Mouse (Mus musculus) G1E (cell line): ENCODE data around the gene Carhsp1. TPM values are rescaled to one million over a fixed set of nuclear protein-coding genes. Genes with fewer than 3 reads are reported as not detected.

Experiments used
- ATAC-seq: 2 replicates; pipeline ENCODE4 v1.8.0; 2016; ENCODE audit warnings: mild to moderate bottlenecking; ENCODE audit not compliant: insufficient number of reproducible peaks, poor library complexity, low FRiP score, severe bottlenecking; ENCODE audit errors: extremely low read depth
- DNase-seq: peaks from one replicate; pipeline ENCODE4 v3.0.0; 2012; ENCODE audit warnings: low spot score
- H3K27me3 ChIP-seq: 2 replicates; pipeline ENCODE4 v1.6.1; 2012; ENCODE audit warnings: mild to moderate bottlenecking, low read length, inconsistent platforms; ENCODE audit not compliant: insufficient read depth
- H3K36me3 ChIP-seq: replicated peaks from 2 replicates; pipeline ENCODE3; 2012; ENCODE audit warnings: mild to moderate bottlenecking, inconsistent platforms
- H3K4me1 ChIP-seq: 2 replicates; pipeline ENCODE4 v1.6.1; 2012; ENCODE audit warnings: low read depth, low read length, inconsistent platforms, mixed read lengths; ENCODE audit not compliant: insufficient read depth
- H3K4me3 ChIP-seq: 2 replicates; pipeline ENCODE4 v1.5.1; 2012; ENCODE audit warnings: low read depth, mild to moderate bottlenecking, inconsistent platforms, low read length, moderate library complexity, mixed read lengths
- H3K9me3 ChIP-seq: replicated peaks from 2 replicates; pipeline ENCODE4 v1.6.1; 2012; ENCODE audit warnings: inconsistent platforms
- CTCF ChIP-seq: IDR thresholded peaks from 2 replicates; pipeline ENCODE4 v1.5.1; 2012; ENCODE audit warnings: low read depth, low read length, inconsistent platforms, mixed read lengths
- GATA1 ChIP-seq: IDR thresholded peaks from 2 replicates; pipeline ENCODE4 v1.6.1; 2012; ENCODE audit warnings: borderline replicate concordance, low read length, inconsistent platforms, mixed read lengths
- GATA2 ChIP-seq: IDR thresholded peaks from 2 replicates; pipeline ENCODE4 v1.6.1; 2012; ENCODE audit warnings: low read depth, low read length, inconsistent platforms, borderline replicate concordance
- POLR2AphosphoS5 ChIP-seq: IDR thresholded peaks from 2 replicates; pipeline ENCODE4 v1.6.1; 2012; ENCODE audit warnings: low read depth, low read length, inconsistent platforms; ENCODE audit not compliant: insufficient replicate concordance
- TAL1 ChIP-seq: conservative IDR thresholded peaks from 2 replicates; pipeline ENCODE4 v1.6.1; 2012; ENCODE audit warnings: low read depth, low read length, inconsistent platforms, mixed read lengths
- polyA plus RNA-seq: library from polyadenylated mRNA; stranded (reverse); fragments of >175 nt; gene quantifications from 2 replicates; pipeline ENCODE4 v1.2.3, GENCODE M21; 2012
- total RNA-seq, 2 experiments: library from RNA; stranded (forward) in 1 of 2; stranded (reverse) in 1 of 2; fragments of 200-1000 nt in 1 of 2; fragments of >200 nt in 1 of 2; fragmentation: Nextera tagmentation in 1 of 2; gene quantifications; 2 replicates each; pipeline ENCODE4 v1.2.3; 2014 to 2017

The Carhsp1 gene
- total and polyA plus RNA-seq, 3 experiments = 14.5 to 30.8 (median 28.4) TPM

GRCm38 (mm10) chr16:8670041-8671035, 1.6 kb downstream of the Carhsp1 start:
- H3K4me1 ChIP-seq = peaks cover 75% of the 10 kb centered on the region

GRCm38 (mm10) chr16:8669432-8669831, 2.5 kb downstream of the Carhsp1 start:
- H3K36me3 ChIP-seq = peaks cover 52% of the 10 kb centered on the region
- no peak for DNase-seq
- no peaks in the 10 kb centered on the region for H3K9me3 ChIP-seq
- peaks cover 75% of the 10 kb centered on the region for H3K4me1 ChIP-seq
- peaks cover 3% of the 10 kb centered on the region; the same call in 1 of the 2 replicates for H3K27me3 ChIP-seq
- no peak for ATAC-seq
- no peak overlapping the region for H3K4me3 ChIP-seq
- no peak for TF ChIP-seq GATA1
- TF ChIP-seq CTCF = no peak
- no peak for TF ChIP-seq GATA2
- no peak for TF ChIP-seq POLR2AphosphoS5
- TF ChIP-seq TAL1 = no peak

More at GRCm38 (mm10) chr16:8670041-8671035, 1.6 kb downstream of the Carhsp1 start:
- Histone ChIP-seq H3K27me3 (peaks cover 3% of the 10 kb centered on the region; the same call in 1 of the 2 replicates), H3K4me3 (no peak overlapping the region; the same call in 1 of the 2 replicates), H3K36me3 (peaks cover 46% of the 10 kb centered on the region), H3K9me3 (no peaks in the 10 kb centered on the region)
- DNase-seq = no peak
- ATAC-seq = no peak
- TF ChIP-seq GATA1 (no peak), CTCF (no peak), TAL1 (no peak), POLR2AphosphoS5 (no peak), GATA2 (no peak)

- H3K27me3 ChIP-seq = no peaks in the 10 kb centered on the region
- no peak for ATAC-seq
Observed at GRCm38 (mm10) chr16:8668386-8668785, 3.6 kb downstream of the Carhsp1 start.

GRCm38 (mm10) chr16:8667814-8668213, 4.1 kb downstream of the Carhsp1 start:
- TF ChIP-seq GATA1 = no peak
- no peak for TF ChIP-seq CTCF
- no peak for TF ChIP-seq GATA2
- TF ChIP-seq TAL1 = no peak
- TF ChIP-seq POLR2AphosphoS5 = no peak
- Histone ChIP-seq H3K36me3 (peaks cover 68% of the 10 kb centered on the region), H3K9me3 (no peaks in the 10 kb centered on the region), H3K4me3 (no peak overlapping the region; the same call in 1 of the 2 replicates), H3K4me1 (peaks cover 67% of the 10 kb centered on the region), H3K27me3 (no peaks in the 10 kb centered on the region)
- ATAC-seq = no peak
- no peak for DNase-seq

More at GRCm38 (mm10) chr16:8668386-8668785, 3.6 kb downstream of the Carhsp1 start:
- Histone ChIP-seq H3K9me3 (no peaks in the 10 kb centered on the region), H3K4me1 (peaks cover 68% of the 10 kb centered on the region), H3K4me3 (no peak overlapping the region), H3K36me3 (peaks cover 62% of the 10 kb centered on the region)
- DNase-seq = no peak
- no peak for TF ChIP-seq GATA1
- no peak for TF ChIP-seq TAL1
- no peak for TF ChIP-seq CTCF
- no peak for TF ChIP-seq POLR2AphosphoS5
- no peak for TF ChIP-seq GATA2

- Histone ChIP-seq H3K27me3 (no peaks in the 10 kb centered on the region), H3K9me3 (no peaks in the 10 kb centered on the region), H3K4me1 (peaks cover 63% of the 10 kb centered on the region), H3K4me3 (no peak overlapping the region), H3K36me3 (peaks cover 74% of the 10 kb centered on the region)
- ATAC-seq (no peak), DNase-seq (no peak)
- TF ChIP-seq GATA2 = no peak
- no peak for TF ChIP-seq GATA1
- no peak for TF ChIP-seq POLR2AphosphoS5
- no peak for TF ChIP-seq CTCF
- no peak for TF ChIP-seq TAL1
Observed at GRCm38 (mm10) chr16:8667261-8667660, 4.7 kb downstream of the Carhsp1 start.

GRCm38 (mm10) chr16:8666452-8666851, 5.5 kb downstream of the Carhsp1 start:
- TF ChIP-seq GATA1 (no peak), TAL1 (no peak), GATA2 (no peak), CTCF (no peak), POLR2AphosphoS5 (no peak)
- Histone ChIP-seq H3K4me1 (peaks cover 57% of the 10 kb centered on the region), H3K4me3 (no peak overlapping the region), H3K9me3 (no peaks in the 10 kb centered on the region), H3K36me3 (peaks cover 82% of the 10 kb centered on the region), H3K27me3 (no peaks in the 10 kb centered on the region)
- DNase-seq (peak; percentile 53), ATAC-seq (peak; percentile 46)
